Mouse (Mus musculus): ENCODE data around the gene Nav2.

Gene Nav2

DNA sequence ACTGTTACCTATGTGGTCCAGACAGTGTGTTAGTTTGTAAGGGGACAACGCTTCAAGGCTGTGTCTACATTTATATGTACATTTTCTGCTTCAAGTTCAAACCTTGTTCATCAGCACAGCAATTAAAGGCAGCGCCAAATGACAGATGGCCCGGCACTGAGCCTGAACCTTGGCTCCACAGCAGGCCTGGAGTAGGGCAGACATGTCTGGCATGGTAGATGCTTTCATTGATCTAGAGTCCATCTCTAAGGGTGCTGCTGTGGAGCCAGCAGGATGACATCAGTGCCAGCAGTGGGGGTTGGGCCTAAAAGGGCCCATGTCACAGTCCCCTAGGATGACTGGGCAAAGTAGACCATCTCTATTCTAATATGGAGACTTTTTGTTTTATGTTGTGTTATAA, 186.0 kb downstream of the Nav2 start:
- DNase-seq (ENCODE audit: low spot score in 2 of 2) = no peak

DNA sequence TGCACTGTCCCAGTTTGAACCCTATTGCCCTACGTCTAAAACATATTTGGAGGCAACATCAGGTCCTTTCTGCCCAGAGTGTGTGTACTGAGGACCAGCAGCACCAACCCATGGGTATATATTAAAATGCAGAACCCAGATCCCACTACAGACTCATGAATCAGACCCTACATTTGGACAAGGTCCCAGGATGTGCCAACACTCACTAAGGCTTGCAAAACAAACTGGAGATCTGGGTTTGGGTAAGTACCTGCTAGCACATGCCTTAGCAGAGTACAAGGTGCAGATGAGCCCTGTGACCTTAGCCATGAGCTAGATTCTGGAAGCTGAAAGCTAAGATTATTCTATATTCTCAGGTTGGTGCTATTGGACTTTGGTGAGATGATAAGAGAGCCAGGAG, 192.8 kb downstream of the Nav2 start:
- no peak for DNase-seq (ENCODE audit: low spot score in 2 of 2)

DNA sequence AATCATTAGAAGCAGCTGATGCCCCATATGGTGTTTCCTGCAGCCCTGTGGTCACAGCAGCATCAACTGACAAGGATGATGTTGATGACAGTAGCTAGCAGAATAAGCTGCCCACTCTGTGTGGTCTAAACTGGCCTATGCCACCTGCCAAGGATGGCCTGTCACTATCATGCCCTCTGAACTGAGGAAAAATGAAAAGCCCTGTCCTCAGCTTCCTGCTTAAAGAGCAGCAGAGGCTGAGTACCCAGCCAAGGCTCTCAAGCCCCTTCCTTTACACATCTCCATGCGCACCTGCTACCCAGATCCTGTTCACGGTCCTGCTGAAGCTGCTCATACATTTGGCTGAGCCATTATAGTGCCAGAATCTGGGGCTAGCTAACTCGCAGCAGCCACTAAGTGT, 193.7 kb downstream of the Nav2 start:
- DNase-seq (ENCODE audit: low spot score in 2 of 2) = no peak

DNA sequence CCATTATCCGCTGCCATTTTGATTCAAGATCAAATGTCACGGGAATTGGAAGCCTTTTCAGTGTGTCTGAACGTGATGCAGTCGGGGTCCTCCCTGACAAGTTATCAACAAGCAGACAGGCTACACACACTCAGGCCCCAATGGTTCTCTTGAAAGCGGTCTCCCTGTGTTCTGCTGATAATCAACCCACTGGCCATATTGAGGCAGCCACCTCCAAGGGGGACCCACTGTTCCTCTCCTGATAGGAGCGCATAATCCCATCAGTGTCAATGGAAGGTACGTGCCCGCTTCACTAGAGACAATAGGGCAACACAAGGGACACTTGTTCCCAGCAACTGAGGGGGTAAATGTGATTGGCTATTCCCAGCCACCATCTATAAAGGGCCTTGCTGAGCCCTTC, 195.9 kb downstream of the Nav2 start:
- DNase-seq (ENCODE audit: low spot score in 2 of 2) = no peak

DNA sequence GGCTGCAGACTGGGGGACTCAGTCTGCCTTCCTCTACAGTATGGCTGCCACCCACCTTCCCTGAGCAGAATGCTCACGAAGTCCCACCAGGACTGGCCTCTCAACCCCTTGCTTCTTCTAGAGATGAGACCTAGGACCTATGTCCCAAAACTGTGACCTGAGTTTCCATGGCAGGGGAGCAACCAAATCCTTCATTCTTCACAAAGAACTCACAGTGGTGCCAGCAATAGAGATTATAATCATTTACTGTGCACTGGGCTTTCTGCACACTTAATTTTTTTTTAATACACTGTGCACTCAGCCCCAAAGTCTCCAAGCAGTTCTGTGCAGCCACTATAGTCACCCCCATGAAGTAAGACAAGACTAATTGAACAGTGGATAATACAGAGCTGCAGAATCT, 196.3 kb downstream of the Nav2 start:
- no peak for DNase-seq (ENCODE audit: low spot score in 2 of 2)

DNA sequence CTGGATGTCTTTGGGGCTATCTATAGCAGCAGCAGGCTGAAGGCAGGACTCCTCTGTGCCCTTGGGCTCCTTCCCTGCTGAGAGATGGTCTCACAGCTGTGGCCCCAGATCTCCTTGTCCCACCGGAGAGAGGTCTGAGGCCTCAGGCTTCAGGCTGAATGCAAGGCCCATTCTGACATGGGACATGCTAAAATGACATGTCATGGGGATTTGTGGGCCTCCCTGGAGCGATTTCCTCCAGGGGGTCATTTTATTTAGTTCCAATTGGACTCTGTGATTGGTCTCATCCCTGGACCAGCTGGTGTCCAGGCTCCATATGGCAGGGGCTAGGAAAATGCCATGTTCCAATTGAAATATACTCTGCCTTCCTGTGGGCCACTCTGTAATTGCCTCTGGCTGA, 197.0 kb downstream of the Nav2 start:
- no peak for DNase-seq (ENCODE audit: low spot score in 2 of 2)

DNA sequence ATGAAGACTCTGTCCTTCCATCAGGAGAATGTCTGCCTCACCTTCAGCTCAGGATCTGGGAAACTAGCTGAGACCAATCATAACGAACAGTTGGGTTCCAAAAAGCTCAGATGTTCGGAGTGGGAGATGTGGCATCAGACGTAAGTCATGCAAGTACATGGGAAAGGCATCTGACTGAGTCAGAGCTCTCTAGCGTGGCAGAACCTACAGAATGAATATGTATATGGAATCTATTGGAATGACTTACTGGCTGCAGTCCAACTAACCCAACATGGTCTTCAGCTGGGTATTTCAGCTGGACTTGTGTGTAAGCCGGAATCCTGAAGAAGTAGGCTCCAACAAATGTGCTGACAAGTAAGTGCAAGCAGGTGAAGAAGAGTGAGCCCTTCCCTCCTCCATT, 199.6 kb downstream of the Nav2 start:
- DNase-seq (ENCODE audit: low spot score in 2 of 2) = no peak

DNA sequence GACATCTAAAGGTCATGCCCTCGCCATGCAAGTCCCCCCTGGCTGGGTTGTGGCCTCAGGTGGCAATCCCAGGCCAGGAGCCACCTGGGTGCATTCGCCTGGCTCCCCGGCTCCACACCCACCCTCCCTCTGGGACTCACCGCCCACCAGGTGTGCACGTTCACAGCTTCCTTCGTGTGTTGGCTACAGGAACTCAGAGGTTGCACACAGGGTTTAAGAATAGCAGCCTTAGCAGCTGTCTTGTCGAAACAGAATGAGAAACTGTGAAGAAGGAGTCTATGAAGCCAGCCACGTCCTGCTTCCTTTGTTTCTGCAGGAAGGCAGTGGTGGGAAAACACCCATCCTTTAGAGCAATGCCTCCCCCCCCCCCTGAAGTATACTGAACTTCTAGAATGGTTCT, 210.5 kb downstream of the Nav2 start:
- DNase-seq (ENCODE audit: low spot score in 2 of 2) = no peak

DNA sequence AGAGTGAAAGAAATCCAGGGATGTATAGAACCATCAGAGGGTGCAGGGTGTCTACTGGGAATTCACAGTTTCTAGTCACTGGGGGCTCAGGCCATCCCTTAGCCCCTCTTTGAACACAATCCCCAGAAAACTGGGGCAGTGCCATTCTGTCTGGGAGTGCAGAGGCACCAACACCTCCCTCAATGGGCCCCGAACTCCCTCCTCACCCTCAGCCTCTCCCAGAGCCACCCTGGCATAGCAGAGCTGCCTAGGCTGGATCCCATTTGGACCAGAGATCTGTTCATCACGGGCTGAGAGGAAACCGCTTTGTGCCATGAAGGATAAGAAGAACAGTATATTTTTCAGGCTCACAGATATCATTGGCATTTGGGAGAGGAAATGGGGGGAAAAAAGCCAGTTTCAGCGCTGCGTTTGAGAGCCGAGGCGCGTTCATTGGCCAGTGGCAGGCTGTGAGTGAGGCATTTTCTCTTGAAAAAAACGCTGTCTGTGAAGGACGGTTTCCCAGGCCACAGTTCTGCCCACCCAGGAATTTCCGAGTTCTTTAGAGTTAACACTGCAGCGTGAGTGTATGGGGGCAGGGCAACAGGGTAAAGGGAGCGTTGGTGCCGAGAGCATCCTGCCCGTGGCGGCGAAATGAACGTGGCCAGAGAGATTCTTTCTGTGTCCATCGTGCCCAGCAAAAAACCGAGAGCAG, 211.4 kb downstream of the Nav2 start:
- DNase-seq (ENCODE audit: low spot score in 2 of 2) = no peak

DNA sequence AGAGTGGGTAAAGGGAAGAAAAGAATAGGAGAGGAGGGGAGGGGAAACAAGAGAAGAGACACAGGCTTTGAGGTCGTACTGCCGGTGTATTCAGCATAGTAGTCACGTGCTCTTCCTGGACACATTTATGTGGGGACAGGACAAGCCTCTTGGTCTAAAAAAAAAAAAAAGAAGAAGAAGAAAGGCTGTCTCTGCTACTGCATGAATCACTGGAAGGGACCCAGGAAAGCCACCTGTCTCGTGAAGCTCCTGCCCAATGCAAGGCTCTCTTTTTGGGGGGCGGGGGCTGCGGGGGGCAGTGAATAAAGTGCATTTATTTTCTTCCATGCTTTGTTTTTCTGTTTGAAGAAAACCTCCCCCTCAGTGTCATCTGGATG, 212.0 kb downstream of the Nav2 start:
- DNase-seq (ENCODE audit: low spot score in 2 of 2) = no peak

DNA sequence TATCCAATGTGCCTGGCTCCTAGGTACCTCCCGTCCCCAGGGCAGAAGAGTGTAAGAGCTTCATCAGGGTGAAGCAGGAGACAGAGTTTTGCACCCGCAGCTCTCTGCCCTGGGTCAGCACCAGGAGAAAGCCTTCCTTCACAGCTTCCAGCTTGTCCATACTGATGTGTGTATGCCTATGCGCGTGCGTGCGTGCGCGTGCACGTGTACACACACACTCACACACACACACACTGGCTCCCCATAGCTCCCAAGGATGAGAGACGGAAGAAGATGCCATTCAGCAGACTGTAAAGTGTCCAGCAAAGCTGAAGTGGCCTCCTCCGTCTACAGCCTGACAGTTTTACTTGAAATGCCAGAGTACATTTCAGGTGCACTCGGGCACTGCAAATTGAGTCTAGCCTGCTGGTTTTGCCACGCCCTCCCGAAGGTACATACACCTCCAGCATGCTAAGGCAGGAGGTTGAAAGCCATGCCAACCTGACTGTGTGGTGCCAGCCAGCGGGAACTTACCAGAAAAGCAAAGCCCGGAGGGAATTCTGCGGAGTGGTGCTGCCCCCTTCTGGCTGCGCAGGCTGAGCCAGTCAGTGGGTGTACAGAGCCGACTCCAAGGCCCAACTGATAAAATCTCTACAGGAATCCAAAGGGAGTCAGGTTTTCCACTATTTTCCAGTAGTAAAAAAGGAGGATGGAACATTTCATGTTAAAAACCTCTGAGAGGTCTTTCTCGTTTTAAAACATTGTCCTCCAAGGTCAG, 212.6 kb downstream of the Nav2 start:
- peak; percentile 73 to 83 for DNase-seq (ENCODE audit: low spot score in 2 of 2)

DNA sequence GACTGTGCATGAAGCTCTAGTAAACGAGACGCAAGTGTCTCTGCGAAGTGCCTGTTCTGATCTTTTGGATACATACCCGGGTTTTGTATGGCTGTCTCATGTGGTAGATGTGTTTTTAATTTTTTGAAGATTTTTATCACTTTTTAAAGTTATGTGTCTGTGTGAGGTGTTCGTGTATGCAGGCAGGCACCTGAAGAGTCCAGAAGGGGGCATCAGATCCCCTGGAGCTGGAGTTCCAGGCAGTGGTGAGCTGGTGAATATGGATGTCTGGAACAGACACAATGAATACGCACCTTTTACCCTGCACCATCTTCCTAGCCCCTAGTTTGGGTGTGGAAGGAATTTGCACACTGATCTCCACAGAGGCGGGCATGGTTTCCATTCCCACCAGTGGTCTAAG, 214.0 kb downstream of the Nav2 start:
- DNase-seq (ENCODE audit: low spot score in 2 of 2) = no peak

DNA sequence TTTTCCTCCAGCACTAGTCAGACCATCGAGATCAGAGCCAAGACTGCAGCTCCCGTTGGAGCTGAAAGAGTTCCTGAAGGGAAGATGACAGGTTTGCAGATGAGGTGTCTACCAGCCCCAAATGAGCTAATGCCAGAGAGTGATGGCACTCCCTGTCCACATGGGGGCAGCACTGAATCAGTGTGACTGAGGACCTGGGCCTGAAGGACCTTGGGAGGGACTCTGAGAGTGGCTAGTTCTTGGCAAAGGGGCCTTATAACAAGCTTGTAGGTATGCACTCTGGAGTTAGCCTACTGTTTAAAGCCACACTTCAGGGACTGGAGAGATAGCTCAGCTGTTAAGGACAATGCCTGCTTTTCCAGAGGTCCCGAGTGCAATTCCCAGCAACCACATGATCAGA, 217.0 kb downstream of the Nav2 start:
- no peak for DNase-seq (ENCODE audit: low spot score in 2 of 2)

DNA sequence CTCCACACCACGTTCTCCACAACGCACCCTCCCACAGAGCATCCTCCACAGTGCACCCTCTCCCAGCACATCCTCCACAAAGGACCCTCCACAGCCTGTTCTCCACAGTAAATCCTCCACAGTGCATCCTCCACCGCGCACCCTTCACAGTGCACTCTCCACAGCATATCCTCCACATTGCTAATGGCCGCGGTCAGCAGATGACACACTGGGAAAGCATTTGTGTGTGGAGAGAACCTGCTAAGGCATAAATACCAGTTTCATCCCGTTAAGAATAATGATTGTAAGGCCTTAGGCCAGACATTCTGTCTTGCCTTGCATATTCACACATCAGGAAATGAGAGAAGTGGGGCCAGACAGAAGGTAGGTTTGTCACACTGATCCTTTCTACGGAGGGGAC, 219.7 kb downstream of the Nav2 start:
- DNase-seq (ENCODE audit: low spot score in 2 of 2) = no peak

DNA sequence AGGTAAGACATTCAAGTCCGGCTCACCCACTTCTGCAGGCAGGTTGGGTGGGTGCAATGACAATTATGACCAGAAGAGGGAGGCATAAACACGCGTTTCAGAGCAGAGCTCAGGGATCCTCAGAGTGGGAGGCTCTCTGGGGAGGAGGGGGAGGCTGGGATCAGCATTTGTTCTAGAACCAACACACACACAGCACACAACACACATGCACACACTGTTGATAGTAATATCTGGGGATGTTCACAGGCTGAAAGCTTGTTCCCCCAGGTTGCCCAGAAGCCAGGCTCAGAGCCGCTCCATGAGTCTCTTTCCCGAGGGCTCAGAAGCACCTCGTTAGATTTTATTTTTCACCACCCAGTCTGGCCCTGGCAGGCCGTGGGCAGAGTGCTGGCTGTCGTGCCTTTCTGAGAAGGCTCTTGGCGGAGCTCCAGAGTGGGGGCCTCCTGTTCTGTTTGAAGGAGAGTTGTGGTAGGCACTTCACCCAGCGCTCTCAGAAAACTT, 224.4 kb downstream of the Nav2 start:
- DNase-seq (ENCODE audit: low spot score in 2 of 2) = peak; percentile 49 to 53

DNA sequence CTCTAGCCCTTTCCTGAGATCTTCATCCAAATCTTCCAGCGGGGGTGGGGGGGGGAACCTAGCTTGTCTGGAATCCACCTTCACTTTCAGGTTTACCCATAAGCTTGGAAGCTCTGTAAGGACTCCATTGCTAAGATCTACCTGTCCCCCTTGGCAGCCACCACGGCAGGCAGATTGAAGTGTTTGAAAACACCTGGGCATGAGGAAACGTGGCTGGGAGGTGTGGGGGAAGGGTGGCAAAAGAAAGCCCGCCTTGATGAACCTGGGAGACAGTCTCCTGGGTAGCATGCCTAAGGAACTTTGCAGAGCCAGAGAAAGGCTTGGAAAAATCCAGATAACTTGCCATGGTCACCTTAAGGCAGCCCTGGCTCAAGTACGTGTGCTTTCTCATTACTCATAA, 225.9 kb downstream of the Nav2 start:
- no peak for DNase-seq (ENCODE audit: low spot score in 2 of 2)

DNA sequence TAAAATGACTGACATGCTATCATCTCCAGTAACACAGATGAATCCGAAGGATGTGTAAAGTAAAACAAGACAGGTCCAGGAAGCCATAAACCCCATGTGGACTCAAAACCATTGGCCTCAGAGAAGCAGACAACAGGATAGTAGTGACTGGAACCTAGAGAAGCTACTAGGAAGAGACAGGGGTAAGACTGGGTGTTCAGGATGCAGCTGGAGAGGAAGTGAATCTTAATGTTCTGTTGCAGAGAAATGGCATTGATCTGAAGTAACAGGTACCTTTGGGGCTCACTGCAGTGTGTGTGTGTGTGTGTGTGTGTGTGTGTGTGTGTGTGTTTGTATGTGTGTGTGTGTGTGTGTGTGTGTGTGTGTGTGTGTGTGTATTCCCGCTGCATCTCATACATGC, 231.2 kb downstream of the Nav2 start:
- DNase-seq (ENCODE audit: low spot score in 2 of 2) = no peak

DNA sequence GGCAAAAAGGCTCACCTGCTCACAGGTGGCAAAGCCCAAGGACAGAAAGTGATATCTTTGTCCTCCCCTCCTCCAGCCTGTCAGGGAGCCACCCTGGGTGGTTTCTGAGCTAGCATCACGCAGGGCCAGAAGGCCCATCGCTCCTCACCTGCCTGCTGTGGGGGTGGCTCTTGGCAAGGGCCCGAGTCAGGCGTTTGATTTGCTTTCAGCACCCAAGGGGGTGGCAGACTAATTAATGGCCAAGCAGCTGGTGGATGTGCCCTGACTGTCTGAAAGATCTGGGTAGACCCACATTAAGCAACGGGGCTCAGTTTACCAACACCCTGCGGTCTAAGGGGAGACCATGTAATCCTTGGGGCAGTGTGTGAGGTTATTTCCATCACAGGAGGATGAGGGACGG, 235.4 kb downstream of the Nav2 start:
- no peak for DNase-seq (ENCODE audit: low spot score in 2 of 2)

DNA sequence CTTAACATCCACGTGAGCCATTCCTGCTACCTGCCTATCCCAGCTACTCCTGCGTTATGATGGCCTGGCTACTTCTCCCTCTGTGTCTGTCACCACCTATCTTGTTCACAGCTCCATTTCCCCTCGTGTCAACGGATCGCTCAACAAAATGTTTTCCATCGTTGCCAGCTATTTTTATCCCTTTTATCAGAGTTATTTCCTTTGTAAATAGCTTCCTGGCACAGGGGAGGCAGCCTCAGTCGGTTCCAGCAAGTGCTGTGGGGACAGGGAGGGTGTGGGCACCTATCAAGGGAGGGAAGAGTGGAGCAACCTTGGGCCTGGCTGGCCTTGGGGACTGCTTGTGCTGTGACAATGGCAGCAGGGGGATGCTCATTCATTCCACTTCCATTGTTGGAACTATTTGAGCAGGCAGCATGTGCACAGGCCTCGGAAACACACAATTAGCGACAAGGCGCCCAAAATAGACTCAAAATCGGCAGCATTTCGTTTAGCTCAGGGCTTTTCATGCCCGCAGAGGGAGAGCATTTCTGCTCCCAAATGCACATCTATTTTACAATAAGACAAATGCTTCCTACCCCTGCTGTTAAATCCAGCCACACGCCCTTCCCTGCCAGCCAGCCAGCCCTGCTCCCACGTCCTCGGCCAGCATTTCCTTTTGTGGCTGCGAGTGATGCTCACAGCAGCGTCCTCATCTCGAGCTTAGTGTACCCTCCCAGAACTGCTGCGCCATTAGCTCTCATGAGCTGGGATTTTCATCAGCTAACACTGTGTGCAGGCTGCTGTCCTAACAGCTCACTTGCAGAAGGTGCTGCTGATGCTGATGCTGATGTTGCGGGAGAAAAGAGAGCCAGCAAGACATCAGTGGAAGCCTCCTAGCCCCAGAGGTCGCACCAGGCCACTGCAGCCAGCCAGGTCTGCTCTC, 237.5 kb downstream of the Nav2 start:
- no peak for DNase-seq (ENCODE audit: low spot score in 2 of 2)

DNA sequence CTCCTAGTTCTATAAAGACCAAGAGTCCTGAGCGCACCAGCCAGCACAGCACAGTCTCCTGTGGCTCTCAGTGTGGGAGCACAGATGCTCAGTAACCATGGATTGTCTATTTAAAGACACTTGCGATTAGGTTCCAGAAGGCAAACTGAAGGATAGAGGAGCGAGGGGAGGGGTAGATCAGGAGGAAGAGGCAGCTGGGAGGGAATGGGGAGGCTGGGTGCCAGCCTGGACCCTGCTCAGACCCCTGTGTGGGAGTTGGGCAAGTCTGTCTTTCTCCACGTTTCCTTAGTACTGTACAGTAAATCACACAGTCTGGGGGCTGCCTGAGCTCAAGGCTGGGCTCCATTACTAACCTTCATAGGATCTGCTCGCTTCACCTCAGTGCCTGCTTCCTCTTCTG, 243.8 kb downstream of the Nav2 start:
- no peak for DNase-seq (ENCODE audit: low spot score in 2 of 2)

DNA sequence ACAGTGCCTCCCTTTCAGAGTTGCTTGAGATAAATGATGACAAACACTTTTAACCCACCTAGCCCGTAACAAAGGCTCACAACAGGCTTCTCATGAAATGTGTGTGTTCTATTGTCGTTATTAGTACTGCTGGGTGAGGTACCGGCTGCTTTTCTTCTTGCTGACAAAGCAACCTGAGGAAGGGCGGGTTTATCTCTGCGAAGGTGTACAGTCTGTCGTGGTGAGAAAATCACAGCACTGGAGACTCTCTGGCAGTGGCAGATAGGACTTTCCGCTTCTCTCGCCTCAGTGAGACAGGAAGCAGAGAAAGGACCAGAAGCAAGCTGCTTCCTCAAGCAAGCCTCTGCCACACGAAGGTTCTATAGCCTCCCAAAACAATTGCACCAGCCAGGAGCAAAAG, 244.2 kb downstream of the Nav2 start:
- DNase-seq (ENCODE audit: low spot score in 2 of 2) = no peak

DNA sequence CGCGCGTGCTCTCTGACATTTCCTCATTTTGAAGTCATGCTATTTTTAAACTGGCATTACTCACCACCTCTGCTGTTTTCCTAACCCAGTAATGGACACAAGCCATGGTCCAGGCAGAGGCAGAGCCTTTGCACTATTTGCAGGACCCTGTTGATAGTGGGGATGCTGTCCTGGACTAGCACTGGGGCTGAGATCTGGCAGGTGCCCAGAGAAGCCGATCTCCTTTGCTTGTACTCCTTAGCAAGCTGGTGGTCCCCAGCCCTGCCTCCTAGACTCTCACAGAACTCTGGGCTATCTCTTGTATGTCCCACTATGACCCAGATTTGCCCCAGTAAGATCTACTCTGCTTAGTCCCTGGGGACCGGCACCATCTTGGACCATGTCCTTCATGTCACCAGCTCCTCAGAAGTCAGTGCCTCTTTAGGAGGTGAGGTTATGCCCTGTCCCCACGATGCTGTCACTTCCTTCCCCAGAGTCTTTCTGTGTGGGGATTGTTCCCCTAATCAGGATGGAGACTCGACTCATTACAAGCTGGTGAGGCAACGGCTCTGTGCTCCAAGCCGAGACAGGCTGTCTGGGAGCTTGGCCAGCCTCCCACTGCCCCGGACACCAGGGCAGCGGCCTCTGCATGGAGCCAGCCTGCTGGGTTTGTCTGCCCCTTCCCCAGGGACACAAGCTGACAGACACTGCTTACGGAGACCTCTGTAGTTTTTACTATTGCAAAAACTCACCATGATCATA, 250.3 kb downstream of the Nav2 start:
- no peak for DNase-seq (ENCODE audit: low spot score in 2 of 2)
